Mouse (Mus musculus): ENCODE results near the gene Farp1.

Farp1 gene

DNA sequence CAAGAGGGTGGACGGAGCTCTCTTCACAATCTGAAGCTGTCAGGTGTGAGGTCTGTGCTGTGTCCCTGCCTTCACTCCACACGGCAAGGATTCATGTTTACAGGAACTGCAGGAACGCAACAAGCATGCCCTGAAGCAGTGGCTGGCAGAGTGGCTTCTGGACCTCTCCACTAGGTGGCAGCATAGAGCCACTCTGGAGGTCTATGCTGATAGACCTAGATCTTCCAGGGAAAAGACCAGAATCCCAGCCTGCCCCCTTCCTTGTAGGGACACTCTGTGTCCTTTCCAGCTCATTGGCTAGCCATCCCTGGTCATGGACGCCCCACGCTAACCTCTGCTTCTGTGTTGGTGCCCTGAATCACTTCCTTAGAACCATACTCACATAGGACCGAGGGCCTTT, 244.1 kb downstream of the Farp1 start:
- peak; percentile 66 for DNase-seq

- peak; percentile 49 for DNase-seq
Observed at GRCm38 (mm10) chr14:121280601-121281335, 245.8 kb downstream of the Farp1 start.

- no peak for DNase-seq
Observed at GRCm38 (mm10) chr14:121281336-121281710, 246.3 kb downstream of the Farp1 start.

GRCm38 (mm10) chr14:121285379-121286120, 250.6 kb downstream of the Farp1 start:
- DNase-seq = no peak

- no peak for DNase-seq
Observed at GRCm38 (mm10) chr14:121291881-121292280, 256.9 kb downstream of the Farp1 start.

DNA sequence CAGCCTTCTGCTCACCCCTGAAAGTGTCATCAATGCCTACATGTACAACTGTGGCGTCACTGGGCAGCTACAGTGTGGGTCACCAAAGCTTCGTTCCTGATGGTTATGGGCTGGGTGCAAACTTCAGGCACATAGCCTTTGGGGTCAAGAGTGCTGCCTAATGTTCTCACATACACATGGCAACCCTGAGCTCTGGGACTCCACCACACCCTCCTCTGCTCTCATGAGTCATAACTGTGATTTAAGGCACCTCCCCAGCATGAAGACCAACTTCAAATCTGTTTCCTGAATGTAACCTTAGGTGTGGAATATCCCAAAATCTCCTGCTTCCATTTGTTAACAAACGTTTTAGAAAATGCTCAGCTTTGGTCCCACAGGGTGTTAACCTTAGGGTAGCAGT, 257.4 kb downstream of the Farp1 start:
- no peak for DNase-seq

DNA sequence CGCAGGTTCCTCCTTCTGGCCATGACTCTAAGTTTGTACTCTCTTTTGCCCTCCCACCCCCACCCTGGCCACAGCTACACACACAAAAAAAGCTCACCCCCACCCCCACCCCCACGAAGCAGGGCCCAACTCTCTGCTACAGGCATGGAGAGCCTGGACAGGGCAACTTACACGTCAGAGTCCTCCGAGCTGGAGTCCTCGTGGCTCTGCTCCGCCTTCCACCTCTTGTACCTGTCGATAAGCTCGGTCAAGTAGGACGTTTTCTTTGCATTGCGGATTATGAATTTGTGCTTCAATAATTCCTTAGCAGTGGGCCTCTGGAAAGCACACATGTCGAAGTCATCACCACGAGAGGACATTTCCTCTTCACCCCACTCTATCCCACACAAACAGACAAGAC, 259.5 kb downstream of the Farp1 start:
- DNase-seq = no peak

GRCm38 (mm10) chr14:121297103-121297502, 262.1 kb downstream of the Farp1 start:
- DNase-seq = no peak

DNA sequence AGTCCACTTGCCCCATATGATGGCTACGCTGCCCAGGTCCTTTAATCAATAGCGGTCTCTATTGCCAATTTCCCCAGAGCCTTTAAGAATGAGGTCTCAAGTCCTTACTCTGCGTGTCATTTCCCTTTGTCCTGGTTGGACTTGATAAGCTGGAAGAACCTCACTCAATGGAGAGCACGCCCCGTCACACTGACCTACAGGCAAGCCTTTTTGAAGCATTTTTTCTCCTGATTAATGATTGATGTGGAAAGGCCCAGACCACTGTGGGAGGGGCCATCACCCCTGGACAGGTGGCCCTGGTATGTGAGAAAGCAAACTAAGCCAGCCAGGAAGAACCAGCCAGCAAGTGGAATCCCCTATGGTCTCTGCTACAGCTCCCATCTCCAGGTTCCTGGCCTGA, 263.5 kb downstream of the Farp1 start:
- DNase-seq = peak; percentile 83

DNA sequence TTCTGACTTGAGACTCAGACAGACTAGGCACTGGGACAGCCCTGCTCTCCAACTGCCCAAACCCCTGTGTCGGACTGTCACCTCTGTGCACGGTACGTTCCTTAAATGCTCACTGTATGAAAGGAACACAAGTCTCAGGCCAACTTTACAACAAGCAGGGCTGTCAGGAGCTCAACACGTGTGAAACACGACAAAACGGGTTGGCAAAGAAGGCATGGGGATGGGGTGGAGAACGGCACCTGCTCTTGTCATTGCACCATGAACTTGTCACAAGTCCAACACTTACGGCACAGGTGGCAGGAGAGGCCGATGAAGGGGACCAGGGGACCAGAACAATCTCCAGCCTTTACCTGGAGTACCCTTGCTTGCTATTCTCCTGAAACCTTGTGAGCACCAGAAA, 264.1 kb downstream of the Farp1 start:
- DNase-seq = no peak

DNA sequence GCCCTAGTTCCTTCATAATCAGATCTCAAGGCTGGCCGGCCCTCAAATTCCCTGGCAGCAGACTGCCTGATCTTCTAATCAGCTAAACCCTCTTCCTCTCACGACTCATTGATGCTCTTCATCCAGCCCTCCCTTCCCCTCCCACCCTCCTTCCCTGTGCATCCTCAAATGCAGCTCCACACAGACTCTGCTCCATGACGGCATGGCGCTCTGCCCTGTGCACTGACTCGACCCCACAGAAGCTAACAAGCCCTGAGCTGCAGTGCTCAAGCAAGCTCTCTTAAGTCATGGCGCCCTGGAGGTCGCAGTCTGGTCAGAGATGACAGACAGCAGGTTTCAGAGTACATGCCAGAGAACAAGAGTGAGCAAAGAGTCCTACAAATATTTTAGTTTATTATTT, 269.5 kb downstream of the Farp1 start:
- no peak for DNase-seq

- no peak for DNase-seq
Observed at GRCm38 (mm10) chr14:121305316-121306064, 270.5 kb downstream of the Farp1 start.

- no peak for DNase-seq
Observed at GRCm38 (mm10) chr14:121309909-121310308, 274.9 kb downstream of the Farp1 start.

GRCm38 (mm10) chr14:121310325-121311080, 275.5 kb downstream of the Farp1 start:
- no peak for DNase-seq

- DNase-seq = no peak
Observed at GRCm38 (mm10) chr14:121311083-121311482, 276.1 kb downstream of the Farp1 start.

DNA sequence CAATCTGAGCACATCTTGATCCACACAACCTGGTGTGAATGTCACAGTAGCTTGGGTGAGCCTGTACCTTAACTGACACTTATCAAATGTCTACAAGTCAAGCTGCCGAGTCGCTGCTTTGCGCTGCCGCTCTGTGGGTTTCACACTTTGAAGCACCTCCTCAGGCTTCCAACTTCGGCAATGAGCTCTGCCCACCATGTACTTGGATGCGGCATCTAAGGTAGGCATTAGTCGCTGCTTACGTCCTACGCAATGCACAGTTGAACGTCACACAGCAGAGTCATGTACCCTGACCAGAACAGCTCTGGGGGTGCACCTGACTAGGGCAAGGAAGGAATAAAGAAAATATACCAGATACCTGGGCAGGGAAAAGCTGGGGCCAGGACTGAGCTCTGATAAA, 278.3 kb downstream of the Farp1 start:
- DNase-seq = no peak

DNA sequence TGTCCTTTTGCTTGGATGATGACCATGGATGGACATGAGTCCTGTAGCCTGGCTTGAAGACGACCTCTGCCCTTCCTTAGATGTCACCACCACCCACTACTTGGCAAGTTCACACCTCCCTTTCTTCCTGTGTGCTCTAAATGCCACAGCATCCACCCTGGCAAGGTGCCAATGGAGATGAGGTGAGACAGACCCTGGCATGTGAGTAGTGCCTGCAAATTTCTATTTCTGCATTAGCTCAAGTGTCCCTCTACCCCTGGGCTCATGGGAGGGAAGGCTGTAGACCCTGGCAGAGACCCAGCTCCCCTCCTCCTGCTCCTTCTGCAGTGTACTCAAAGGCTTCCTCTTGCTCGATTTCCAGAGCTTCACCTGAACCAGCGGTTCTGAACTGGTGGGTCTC, 279.9 kb downstream of the Farp1 start:
- DNase-seq = no peak

DNA sequence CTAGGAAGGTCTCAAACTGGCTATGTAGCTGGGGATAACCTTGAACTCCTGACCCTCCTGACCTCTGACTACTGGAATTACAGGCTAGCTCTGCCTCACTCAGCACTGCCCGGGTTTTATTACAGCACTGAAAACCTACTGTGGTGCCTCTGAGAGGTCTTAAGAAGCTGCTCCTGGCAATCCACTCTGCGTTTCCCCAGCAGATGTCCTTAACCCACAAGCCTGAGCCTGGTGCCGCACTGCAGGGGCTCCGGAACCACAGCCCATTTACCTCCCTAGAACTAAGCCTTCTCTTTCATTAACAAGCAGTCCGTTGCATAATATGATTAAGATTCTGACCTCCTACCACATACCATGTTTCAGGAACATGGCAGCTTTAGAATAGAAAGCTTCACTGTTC, 281.1 kb downstream of the Farp1 start:
- no peak for DNase-seq

DNA sequence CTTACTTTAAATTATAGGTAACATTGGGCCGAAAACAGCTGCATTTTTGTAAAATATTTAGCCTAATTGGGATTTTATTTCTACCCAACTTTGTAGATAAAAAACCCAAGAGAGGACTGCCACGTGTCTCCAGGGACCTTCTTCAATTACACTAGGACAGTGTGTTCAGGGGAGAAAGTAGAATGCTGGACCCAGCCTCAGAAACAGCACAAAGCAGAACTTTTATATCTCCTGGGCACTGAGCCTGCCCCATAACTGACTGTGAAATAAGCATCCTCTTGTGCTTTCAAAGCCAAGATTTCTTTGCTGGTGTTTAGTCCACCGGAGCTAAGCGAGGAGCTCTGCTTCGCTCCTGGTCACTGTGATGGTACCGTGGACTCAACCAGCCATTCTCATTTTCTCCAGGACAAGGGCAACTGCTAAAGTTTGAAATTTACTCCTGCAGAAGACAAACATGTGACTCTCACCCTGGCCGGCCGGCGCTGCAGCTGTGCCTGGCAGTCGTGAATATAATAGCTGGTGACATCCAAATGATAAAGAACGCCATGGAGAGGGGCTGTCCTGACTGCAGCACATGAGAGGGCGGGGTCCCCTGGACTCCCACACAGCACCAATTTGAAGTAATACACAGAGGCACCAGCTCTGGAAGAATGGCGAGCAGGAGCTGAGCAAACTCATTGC, 281.8 kb downstream of the Farp1 start:
- DNase-seq = no peak

- DNase-seq = no peak
Observed at GRCm38 (mm10) chr14:121317312-121317671, 282.3 kb downstream of the Farp1 start.

DNA sequence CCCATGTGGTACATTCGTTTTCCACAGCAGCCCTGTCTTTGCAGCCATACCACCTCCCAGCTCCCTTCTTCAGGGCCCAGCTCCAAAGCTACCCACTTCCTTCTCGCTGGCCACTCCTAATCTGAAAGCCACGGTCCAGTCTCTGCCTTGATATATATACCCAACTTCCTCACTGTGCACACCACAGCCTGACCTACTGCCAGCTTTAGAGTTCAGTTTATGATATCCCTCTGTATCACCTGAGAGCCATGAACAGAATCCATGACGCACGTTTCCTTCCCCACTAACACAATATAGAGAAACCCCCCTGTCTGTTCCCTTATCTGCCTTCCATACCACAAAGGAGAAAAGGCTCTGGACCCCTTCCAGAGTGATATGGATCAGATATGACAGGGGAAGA, 283.4 kb downstream of the Farp1 start:
- DNase-seq = no peak

DNA sequence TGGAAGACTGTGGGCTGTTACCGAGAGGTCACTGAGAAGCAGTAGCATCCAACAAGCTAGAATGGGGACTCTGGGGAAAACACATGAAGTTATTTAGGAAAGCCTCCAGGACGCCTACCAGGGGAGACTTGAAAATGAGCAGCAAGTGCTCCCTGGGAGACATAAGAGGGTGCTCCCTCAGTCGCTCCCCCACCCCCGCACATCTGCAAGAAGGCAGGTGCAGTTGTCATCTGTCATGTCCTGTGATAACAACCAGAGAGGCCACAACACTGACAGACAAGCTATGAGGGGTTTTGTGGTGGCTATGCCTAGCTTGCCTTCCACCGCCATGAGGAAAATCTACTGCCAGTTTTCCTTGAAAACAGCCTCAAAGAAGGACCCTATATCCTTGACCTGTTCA, 287.1 kb downstream of the Farp1 start:
- no peak for DNase-seq

- DNase-seq = no peak
Observed at GRCm38 (mm10) chr14:121322641-121323040, 287.6 kb downstream of the Farp1 start.

All from kidney, adult 11 months (tissue).